Mouse (Mus musculus): ENCODE measurements at regions not wholly inside any gene's neighbourhood (a gene's known extent, or its start where the extent isn't known, plus 50 kb on each side); places are given as distances from the start of the nearest gene placed in this dataset.

GRCm38 (mm10) chr9:116231351-116232311 is 56.5 kb upstream of the Tgfbr2 start:
- DNase-seq (ENCODE audit: low spot score in 2 of 2), result no peak

- DNase-seq (ENCODE audit: low spot score in 2 of 2), result no peak
Observed at GRCm38 (mm10) chr9:116230346-116230745, 55.2 kb upstream of the Tgfbr2 start.

DNA sequence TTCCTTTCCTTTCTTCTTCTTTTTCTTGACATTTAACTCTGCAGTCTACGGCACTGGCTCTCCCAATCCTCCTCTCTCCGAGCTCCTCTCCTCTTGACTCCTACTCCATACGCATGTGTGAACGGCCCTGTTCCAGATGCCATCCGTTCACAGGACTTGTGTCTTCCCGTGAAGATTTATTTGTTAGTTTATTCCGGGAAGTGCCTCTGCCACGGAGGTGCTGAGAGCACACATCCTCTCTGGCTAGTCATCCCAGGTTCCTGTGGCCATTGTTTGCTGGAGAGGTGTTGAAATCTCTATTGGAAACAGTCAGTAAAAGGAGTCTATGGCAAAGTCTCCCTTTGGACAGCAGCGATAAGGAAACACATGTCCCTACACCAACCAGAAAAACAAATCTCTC is 53.3 kb upstream of the Tgfbr2 start:
- DNase-seq (ENCODE audit: low spot score in 2 of 2), result no peak

DNA sequence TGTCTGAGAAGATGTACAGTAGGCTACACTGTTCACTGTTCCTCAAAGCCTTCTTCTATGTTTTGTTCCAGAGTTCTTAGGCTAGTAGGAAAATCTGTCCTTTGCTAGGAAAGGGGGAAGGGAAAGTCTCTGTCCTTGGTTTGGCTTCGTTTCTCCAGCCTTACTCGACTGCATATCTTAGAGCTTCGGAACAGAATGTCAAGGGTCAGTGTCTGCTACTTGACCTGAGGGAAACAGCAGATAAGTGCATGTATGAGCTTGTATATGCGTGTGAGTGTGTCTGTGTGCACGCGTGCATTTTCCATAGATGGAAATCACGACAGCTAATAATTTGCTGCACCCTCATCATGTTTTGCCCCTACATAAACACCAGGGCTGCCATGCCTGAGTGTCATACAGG is 52.6 kb upstream of the Tgfbr2 start:
- no peak for DNase-seq (ENCODE audit: low spot score in 2 of 2)
